Mouse (Mus musculus): ENCODE data around the gene Hipk1. TPM values are rescaled to one million over a fixed set of nuclear protein-coding genes. Genes with fewer than 3 reads are reported as not detected.
A peak's percentile ranks its signal among the peaks of the same experiment; 100 is the strongest.

Gene Hipk1
- polyA plus RNA-seq, 1 experiment, result 48.6 TPM

DNA sequence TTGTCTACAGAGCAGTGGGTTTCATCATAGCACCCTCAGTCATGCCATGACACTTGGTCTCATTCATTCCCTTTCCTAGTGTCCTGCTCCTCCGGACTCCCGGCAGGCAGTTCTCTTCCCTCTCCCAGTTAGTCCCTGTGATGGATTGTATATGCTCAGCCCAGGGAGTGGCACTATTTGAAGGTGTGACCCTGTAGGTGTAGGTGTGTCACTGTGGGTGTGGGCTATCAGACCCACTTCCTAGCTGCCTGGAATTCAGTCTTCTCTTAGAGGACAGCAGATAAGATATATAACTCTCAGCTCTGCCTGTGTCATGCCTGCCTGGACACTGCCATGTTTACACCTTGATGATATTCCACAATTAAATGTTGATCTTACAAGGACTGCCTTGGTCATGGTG is 34.4 kb downstream of the Hipk1 start:
- no peak for DNase-seq (ENCODE audit: extremely low spot score in 1 of 2, low spot score in 1 of 2)

DNA sequence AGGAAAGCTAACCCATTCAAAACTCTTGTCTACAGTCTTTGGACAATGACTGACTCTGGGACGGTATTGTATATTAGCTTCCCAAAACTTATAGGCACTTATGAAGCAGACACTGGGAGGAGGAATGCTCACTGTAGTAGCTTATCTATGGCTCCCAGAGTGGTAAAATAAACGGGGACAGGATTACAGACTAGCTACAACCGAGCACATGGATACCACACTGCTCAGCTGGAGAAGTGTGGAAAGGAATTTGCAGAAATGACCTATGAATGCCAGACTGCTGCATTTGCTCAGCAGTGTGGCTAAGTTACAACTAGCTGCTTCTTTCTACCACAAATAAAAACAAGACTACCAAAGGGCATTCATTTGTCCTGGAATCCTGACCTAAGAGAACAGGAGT is 36.0 kb downstream of the Hipk1 start:
- no peak for DNase-seq (ENCODE audit: extremely low spot score in 1 of 2, low spot score in 1 of 2)

DNA sequence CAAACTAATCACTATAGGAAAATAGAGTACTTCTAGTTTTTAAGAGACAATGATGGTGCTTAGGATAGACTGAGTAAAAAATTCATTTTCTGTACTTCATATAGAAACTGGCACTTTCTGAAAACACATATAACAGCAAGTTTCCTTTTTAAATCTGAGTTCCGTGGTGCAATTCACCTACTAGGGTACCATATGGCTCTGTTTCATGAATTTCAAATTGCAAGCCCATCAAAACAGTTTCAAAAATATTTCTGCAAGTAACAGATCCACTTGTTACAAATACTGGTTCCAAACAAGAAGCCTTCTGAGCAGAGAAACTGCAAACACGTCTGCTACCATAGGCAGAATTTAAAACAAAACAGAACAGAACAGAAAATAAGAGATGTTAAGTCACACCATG is 39.8 kb downstream of the Hipk1 start:
- peak in 1 of 2 experiments; percentile 42 for DNase-seq (ENCODE audit: extremely low spot score in 1 of 2, low spot score in 1 of 2)

DNA sequence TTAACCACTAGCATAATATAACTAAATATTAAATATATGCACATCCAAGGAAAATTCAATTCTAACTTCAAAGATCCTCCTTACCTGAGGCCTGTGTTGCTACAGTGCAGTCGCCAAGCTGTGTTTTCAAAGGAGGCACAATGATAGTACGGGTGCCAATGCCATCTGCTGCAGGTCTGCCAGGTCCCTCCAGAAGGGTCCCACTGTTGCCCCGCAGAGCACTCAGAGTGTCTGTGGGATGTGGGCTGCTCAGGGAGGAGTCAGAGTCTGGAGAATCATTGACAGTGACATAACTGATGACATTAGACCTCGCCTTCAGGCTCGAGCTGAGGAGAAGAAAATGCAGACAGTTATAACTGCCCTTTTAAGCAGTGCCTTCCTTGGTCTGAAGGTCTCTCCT is 44.7 kb downstream of the Hipk1 start:
- no peak for DNase-seq (ENCODE audit: extremely low spot score in 1 of 2, low spot score in 1 of 2)

DNA sequence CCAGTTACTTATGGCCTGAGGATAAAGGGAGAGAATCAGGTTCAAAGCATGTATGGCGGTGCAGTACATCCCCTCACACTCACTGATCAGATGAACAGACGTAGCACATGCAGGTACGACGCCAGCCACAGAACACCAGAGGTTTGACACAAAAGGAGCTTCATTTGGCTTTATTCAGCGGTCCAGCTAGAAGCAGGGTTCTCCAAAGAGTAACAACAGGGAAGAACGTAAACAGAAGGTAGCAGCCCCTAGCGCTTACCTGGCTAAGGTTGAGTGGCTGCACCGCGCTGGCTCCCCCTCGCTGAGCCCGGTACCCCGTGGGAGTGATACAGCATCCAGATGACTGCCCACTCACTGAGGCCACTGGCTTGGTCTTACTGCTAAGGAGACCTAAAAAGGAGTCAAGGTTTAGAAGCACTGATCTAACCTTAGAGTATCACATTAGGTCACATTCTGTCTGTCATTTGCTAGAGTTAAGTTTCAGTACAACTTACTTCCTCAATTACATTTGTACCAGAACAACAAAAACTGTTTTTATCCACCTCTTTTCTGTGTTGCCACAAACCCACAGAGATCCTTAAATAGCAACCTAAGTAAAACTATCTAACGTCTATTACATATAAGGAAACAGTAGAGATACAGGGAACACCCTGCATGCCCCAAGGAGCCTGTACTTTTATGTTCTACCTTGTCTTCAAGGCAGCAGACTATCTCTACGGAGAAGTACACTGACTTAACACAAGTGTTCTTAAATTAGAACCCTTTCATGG is 46.2 kb downstream of the Hipk1 start:
- DNase-seq (ENCODE audit: extremely low spot score in 1 of 2, low spot score in 1 of 2), result no peak

DNA sequence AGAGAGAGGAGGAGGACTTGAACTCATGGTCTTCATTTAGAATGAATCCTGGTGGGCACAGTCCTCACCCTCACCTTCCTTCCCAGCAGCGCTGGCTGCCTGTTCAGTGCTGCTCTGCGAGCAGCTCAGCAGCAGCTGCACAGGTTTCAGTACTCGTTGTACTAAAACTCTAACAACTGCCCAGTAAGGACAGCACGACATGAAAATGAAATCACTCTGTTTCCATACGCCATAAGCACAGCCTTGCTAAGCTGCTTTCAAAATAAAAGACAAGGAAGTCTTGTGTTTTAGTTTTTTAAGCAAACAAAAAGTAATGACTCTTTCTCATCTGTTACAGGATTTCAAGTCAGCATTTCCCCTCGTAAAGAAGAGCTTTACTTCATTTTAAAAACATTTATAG is 48.2 kb downstream of the Hipk1 start:
- no peak for DNase-seq (ENCODE audit: extremely low spot score in 1 of 2, low spot score in 1 of 2)

DNA sequence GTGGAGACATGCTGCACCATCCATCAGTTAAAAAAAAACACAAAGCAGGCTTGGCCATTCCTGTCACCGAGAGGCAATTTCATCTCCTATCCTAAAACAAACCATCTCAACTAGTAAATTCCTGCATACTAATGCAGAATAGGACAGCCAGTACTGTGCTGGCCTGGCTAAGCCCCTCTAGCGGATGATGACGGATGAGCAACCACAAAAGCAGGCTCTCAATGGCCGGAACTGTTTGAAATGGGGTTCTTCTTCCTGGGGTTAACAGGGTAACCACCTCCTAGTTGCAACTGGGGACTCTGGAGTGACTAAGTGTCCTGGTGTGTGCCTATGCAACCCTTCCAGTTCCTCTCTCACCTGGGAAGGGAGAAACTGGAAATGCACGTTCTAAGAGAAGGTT is 51.0 kb downstream of the Hipk1 start:
- DNase-seq (ENCODE audit: extremely low spot score in 1 of 2, low spot score in 1 of 2), result no peak

DNA sequence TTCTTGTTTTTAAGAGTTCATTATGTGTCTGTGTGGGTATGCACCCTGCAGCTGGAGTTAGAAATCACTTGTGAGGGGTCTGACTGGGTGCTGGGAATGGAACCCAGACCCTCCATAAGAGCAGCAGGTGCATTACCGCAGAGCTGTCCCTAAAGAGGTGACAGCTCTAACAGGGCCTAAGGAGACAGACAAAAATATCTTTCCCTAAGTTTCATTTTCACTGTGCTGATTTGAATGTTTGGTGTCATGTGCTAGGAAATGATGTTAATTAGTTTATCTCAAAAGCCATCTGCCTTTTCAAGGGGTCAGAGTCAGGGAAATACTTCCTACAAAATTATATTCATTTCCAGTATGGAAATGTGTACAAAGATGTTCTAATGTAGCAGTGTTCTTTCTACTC is 52.0 kb downstream of the Hipk1 start, which contains the start of gene Gm10964:
Gene Gm10964 (plus strand): TSS at position 38 of the 400 bp plus-strand sequence.
- DNase-seq (ENCODE audit: extremely low spot score in 1 of 2, low spot score in 1 of 2), result no peak

DNA sequence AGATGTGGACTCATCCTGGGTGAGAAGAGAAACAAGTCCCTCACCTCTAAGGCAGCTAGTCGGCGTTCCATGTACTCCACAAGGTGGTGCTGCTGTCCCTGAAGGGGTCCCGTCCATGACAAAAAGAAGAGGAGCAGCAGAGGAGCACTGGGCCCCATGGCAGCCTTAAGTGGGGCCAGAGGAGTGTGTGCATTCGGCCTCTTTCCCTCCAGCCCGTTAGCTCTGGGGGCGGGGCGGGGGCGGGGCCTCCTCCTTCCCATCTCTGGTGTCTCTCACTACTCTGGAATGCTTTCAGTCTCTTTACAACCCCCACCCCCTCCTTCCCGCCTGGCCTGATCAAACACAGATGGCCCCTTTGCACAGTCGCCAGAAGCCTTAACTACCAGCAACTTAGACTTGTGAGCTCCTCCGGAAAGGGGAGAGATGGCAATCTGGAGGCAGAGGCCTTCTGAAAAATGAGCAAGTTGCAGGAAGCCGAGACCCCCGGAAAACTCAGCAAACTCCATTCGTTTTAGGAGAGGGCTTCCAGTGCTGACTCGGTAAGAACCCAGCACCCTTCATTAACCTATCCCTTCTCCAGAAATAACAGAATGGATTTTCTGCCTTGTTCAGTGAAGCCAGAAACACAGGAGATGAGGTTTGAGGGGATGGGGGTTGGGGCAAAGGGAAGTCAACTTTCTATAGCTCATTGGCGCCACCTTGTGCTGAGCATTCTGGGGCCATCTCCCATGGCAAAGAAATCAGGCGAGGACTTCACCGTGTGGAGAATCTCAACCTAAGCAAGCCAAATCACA is 53.4 kb downstream of the Hipk1 start, which contains the start of gene Olfml3:
Gene Olfml3 (minus strand): TSS at position 224 of the 794 bp plus-strand sequence.
- peak; percentile 88 to 98 for DNase-seq (ENCODE audit: extremely low spot score in 1 of 2, low spot score in 1 of 2)

DNA sequence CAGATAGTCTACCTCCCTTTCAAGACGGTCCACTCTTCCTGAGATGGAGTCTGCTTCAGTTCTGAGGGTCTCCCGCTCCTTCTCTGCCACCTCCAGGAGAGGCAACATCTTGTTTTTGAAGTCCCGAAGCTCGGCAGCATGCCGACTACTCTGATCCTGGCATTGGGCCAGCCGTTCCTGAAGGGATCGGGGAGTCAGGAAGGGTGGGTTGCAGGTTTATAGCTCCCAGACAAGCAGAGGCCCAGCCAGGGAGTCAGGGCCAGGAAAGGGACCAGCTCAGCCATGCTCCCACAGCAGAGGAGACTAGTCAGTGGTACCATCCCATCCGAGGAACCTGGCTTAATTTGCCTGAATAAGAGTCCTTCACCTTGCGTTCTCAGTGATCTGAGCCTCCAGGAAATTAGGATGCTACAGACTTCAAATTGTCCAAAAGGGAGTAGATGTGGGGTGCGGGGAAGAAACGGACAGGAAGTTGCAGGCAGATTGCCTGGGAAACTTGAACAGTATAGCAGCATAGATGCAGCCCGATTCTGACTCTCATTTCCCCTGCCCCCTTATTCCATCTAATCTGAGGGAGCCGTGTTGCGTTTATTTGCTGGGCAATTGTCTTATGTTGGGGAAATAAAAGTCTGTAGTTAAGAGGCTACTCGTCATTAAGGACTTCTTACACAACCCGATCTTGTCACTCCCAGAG is 54.2 kb downstream of the Hipk1 start:
- DNase-seq (ENCODE audit: extremely low spot score in 1 of 2, low spot score in 1 of 2), result no peak

DNA sequence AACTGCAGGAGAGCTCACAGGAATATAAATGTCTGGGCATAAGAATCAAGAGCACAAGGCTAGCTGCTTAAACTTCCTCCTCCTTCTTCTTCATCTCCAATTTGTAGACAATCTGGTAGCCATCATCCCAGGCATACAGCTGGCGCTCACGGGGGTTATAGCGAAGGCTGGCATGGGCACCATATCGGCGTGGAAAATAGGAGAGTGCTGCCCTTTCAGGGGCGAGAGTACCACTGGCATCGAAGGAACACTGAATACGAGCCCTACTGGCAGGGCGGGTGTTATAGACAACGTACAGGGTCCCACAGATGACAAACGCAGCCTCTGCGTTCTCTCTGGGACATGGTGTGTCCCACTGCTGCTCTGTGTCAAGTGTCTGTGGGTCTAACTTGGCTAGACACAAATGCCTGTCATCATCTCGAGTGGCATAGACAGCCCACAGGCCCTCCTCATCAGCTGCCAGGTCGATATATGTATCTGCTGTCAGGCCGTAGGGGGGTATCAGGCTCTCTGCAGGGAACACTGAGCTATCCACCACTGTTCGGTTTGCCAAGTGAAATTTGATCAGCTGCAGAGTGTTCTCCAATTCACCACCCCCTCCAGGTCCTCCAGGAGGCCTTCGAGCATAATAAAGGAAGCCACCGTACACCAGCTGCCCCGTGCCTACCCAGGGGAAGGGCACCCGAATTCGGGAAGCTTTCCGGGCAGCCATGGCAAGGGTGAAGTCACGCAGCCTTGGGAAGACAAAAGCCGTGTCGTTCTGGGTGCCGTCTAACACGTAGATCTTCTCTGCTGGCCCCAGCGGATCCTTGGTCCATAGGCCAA is 55.4 kb downstream of the Hipk1 start:
- DNase-seq (ENCODE audit: extremely low spot score in 1 of 2, low spot score in 1 of 2), result no peak

DNA sequence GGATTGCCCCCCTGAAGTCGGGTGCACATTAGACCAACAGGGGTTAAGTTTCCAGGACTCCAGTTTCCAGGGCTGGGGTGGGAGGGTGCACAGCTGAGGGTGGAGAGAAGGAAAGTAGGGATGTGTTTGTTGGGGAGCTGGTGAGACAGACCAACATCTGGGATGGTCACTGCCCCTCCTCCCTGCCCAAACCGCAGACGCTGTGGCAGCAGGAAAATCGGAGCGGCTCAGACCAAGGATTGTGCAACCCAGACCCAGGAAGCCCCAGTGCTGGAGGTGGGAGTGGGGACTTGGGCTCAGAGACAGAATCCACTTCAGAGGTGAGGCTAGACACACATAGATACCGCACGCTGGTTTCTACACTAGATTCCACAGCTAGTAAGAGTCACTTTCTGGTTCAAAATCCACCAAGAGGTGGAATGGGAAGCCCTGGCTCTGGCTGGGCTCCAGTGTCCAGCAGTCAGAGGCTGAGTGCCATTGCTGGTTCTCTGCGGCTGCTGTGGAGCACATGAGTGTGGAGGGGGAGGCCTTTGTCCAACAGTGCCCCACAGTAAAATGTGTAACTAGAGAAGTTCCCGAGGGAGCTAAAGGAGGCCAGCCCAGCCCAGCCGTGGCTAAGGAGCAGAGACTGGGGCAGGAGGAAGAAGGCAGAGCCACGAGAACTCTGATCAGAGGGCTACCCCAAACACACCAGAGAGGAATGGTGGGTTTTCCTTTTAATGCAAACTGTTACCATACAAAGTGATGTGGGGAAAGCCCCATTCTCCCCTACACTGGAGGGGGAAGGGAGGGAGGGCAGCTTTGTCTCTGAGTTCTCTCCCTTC is 56.5 kb downstream of the Hipk1 start:
- no peak for DNase-seq (ENCODE audit: extremely low spot score in 1 of 2, low spot score in 1 of 2)

DNA sequence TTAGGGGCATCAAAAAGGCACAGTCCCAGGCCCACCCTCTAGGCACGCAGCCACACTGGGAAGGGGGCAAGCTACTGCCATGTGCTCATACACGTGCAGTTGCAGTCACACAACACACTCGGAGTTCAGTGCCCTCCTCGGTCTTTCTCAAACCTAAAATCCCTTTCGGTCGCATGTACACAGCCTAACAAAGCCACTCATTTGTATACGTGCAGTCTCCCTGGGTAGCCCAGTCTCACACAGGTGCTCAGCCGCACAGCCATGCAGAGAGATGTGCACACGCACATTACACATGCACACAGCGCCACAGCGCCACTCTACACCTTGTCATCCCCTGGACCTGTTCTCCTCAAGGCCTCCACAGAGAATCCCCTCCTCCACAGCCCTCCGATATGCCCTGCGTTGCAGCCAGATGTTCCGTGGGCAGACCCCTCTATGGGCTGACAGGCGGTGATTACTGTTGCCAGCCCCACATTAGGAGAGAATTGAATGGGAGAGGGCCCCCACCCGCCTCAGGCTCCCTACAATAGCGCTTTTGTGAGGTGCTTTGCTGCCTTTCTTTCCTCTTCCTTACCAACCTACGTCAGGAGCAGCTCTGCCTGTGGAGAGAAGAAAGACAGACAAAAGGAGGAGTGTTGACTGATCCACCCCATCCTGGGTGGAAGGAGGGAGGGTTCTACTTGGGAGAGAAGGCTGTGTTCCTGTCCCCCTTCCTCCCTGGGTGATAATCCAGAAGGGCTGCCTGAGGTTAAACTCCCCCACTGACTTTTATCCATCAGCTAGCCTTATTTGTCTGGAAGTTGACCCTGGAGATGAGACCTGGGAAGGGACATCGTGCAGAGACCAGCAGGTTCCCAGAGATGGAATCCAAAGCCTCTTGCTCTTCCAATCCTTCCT is 57.3 kb downstream of the Hipk1 start:
- peak in 1 of 2 experiments; percentile 66 for DNase-seq (ENCODE audit: extremely low spot score in 1 of 2, low spot score in 1 of 2)

DNA sequence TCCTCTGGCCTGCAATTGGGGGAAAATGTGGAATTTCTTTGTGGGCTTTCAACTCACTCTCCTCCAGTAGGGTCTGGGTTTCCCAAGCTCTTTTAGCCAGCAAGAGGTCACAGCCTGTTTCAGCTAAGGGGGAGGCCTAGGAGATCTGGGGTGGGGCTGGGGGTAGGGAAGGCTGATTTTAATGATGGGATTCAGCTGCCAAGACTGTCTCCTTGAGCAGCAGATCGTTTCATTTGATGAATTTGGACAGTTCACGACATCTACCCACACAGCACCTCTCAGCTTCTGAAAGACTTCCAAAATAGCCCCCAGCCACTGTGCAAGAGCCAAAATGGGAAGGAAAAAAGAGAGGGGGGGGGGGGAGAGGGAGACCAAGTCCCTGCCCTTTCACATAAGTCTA is 58.2 kb downstream of the Hipk1 start:
- DNase-seq (ENCODE audit: extremely low spot score in 1 of 2, low spot score in 1 of 2), result no peak

DNA sequence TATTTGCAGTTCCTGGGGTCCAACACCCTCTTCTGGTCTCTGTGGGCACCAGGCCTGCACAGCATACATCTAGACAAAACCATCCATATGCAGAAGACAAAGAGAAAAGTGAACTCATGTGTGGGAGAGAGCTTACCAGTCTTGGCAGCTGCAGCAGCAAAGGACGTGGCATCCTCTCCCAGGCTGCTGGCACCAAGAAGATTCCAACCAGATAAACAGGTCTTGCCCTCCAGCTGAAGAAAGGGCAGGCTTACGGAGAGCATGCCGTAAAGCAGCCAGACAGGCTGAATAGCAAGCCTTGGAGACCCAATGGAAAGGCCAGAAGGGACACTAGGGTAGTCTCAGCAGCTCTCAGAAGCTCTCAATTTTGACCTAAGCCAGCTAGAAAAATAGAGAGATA is 59.2 kb downstream of the Hipk1 start:
- DNase-seq (ENCODE audit: extremely low spot score in 1 of 2, low spot score in 1 of 2), result no peak

DNA sequence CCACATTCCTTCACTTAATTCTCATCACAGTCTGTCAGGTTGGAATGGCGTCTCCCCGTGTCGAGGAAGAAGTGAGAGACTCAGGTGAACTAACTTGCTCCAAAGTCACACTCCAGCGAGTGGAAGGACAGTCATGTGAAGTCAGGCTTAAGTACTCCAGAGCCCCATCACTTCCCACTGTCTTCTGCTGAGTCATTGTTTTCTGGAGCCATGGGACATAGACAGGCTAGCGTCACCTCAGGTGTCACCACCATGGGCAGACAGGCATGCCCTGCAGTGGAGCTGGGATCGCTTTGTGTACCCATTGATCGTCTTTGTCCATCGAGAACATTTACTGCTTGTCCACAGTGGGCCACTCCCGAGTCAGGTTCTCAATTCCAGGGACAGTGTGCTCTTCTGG is 61.5 kb downstream of the Hipk1 start:
- DNase-seq (ENCODE audit: extremely low spot score in 1 of 2, low spot score in 1 of 2), result no peak

DNA sequence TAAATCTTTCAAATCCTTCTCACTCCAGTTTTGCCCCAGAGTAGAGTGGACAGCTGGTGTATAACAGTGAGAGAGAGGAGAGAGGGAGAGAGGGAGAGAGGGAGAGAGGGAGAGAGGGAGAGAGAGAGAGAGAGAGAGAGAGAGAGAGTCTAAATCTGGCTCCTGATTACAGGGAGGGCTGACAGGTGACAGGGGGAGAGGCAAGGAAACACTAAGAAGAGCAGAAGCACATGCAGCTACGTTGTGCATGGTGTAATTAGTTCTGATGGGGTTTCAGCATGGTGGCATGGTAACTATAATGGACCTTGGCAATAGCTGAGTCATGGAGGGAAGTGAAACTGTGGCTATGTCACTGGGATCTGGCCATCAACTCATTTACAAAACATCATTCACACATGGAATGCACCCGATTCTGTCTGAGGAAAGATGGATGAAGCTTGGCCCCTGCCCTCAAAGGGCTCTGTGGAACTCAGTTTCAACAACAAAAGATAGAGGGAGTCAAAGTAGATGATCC is 63.5 kb downstream of the Hipk1 start:
- no peak for DNase-seq (ENCODE audit: extremely low spot score in 1 of 2, low spot score in 1 of 2)

DNA sequence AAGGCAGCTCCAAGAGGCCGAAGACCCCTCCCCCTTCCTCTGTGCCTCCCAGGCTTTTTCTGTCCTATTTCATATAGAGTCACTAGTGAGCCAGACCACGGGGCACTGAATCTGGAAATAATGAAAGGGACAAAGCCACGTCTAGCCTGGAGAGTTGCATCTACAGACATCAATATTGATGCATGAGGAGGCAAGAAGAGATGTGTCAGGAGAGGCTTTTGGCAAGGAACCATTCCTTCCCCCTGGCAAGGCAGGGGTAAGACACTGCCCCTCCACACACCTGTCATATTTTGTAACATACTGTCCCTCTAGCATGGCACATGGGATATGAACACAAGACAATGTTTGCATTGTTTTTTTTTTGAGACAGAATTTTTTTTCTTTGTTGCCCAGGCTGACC is 64.7 kb downstream of the Hipk1 start:
- no peak for DNase-seq (ENCODE audit: extremely low spot score in 1 of 2, low spot score in 1 of 2)
